Mouse (Mus musculus) 416B (cell line): ENCODE results near the gene 6330409D20Rik.

Experiments
- DNase-seq: peaks from one replicate; pipeline ENCODE4 v3.0.0; 2011; ENCODE audit warnings: low read depth

The 6330409D20Rik gene

DNA sequence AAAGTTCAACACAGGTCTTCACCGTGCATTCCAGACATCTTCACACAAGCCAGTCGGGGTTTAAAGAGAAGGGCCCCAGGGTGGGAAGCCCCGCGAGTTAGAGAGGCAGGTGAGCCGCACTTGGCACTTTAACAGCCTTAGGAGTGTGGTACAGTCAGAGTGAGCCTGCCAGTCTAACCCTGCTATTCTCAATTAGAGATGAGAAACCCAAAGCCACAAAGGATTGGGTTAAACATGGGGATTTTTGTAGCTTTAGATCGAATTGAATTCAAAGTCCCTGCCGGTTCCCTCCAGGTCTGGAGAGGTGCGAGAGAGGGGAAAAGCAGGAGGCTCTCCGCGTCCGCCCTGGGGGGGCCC is at the start of gene 6330409D20Rik:
Gene 6330409D20Rik, minus strand, starts transcription at position 101 of the 357 bp plus-strand sequence.
- no peak for DNase-seq

DNA sequence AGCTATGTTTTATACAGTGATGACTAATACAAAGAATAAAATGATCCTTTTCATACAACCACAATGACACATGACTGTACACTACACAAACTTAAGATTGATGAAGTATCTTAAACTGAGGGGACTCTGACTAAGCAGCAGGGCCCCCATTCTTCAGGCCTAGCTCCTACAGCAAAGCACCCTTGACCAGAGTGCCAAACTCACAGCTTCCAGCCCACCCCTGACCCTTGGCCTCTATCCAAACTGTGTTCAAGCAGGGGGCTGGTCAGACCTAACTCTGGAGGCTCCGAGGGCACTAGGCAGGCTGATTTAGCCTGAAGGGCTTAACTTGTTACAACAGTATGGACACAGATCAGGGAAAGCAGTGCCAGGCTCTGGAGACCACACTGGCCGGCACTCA is 47.8 kb upstream of the 6330409D20Rik start:
- DNase-seq, result no peak

- peak; percentile 61 for DNase-seq
Measured at GRCm38 (mm10) chr2:32787176-32787575, 46.4 kb upstream of the 6330409D20Rik start.

GRCm38 (mm10) chr2:32784048-32784681 is 43.3 kb upstream of the 6330409D20Rik start, which contains the start of gene Cfap157:
Cfap157 (minus strand) TSS chr2:32784428.
- DNase-seq, result no peak

- DNase-seq, result no peak
Measured at GRCm38 (mm10) chr2:32781710-32782109, 40.9 kb upstream of the 6330409D20Rik start.

GRCm38 (mm10) chr2:32779714-32780113 is 38.9 kb upstream of the 6330409D20Rik start:
- no peak for DNase-seq

GRCm38 (mm10) chr2:32779131-32779530 is 38.3 kb upstream of the 6330409D20Rik start:
- peak; percentile 50 for DNase-seq

DNA sequence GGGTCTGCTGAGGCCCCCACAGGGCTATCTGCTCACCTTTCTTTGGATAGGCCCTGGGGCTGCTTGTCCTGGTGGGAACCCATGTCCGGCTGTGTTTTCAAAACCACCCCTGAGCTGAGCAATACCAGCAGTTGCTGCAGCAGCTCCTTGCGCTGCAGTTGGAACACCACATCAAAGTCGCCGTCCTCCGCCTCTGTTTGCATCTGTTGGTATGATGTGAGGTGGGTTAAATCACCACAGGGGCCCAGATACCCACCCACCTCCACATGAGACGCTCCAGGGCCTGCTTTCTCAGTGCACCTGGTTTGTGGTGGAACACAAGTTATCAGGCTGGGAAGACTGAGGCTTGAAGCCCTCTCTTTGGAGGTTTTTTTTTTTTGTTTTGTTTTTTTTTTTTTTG is 37.3 kb upstream of the 6330409D20Rik start:
- no peak for DNase-seq

- no peak for DNase-seq
Measured at GRCm38 (mm10) chr2:32776192-32776591, 35.4 kb upstream of the 6330409D20Rik start.

DNA sequence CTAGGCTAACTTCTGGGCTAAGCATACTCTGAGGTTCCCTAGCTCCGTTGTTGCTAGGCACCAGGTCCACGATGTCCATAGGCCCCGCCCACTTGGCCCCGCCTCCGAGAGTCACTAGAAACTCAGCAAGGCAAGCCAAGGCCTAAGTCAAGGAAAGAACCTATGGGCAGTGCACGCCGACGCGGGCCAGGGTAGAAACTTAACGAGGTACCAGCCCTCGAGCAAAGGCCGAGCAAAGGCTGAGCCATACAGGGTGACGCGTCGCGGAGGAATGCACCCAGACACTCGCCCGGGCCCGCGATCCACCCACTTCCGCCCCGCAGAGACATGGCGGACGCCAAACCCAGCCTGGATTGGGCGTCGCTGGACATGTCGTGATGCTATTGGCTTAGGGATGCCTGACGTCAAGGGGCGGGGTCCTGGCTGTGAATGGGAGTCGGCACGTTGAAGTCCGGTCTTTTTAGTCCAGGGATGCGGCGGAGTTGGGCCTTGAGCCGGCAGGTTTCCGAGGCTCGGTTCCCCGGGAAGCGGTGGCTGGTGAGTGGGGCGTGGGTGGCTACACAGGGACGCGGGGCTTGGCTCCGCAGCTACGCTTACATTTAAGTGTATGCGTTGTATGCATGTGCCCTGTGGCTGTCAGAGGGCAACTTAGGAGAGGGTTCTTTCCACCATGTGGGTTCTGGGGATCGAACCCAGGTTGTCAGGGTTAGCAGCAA is 34.7 kb upstream of the 6330409D20Rik start, which contains the start of the genes Ttc16 and Ptrh1:
Gene Ttc16, minus strand, starts transcription at position 275 of the 716 bp plus-strand sequence.
Gene Ptrh1, plus strand, starts transcription at position 428 of the 716 bp plus-strand sequence.
- DNase-seq, result peak; percentile 98

GRCm38 (mm10) chr2:32772626-32773279 is 31.9 kb upstream of the 6330409D20Rik start:
- DNase-seq, result no peak

DNA sequence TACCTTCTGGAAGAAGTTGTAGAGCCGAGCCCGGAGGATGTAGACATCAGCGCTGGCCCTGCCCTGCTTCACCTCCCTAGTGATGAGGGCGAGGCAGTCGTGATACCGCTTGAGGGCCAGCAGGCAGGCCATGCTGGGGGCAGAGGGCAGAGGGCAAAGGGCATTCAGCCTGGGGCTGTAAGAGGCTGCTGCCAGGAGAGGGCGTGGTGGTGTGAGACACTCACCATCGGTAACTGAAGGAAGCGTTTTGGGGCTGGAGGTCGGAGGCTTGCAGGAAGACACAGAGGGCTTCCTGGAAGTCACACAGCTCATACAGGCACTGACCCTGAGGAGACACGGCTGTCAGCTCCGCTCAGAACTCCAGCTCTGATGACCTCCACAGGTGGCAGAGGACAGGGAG is 31.1 kb upstream of the 6330409D20Rik start:
- DNase-seq, result peak; percentile 37

GRCm38 (mm10) chr2:32769327-32770085 is 28.7 kb upstream of the 6330409D20Rik start:
- DNase-seq, result no peak

GRCm38 (mm10) chr2:32768661-32769285 is 28.0 kb upstream of the 6330409D20Rik start:
- DNase-seq, result no peak

DNA sequence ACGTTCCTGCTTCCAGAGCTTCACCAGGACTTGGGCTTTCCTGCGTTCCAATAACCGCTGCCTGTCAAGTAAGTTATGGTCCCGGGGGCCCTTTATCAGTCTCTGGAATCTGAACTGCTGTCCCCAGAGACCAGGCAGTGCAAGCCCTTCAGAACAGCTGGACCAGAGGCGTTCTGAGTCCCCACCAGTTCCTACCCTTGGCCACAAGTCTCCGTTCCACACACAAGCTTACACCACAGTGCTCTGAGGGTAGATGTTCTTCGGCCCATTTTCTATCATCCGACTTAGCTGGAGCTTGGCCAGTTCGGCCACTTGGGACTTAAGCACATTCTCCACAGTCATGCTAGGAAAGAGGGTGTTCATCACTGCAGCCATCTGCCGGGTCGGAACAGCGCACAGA is 26.4 kb upstream of the 6330409D20Rik start:
- no peak for DNase-seq

GRCm38 (mm10) chr2:32763353-32763752 is 22.5 kb upstream of the 6330409D20Rik start:
- DNase-seq, result peak; percentile 19

DNA sequence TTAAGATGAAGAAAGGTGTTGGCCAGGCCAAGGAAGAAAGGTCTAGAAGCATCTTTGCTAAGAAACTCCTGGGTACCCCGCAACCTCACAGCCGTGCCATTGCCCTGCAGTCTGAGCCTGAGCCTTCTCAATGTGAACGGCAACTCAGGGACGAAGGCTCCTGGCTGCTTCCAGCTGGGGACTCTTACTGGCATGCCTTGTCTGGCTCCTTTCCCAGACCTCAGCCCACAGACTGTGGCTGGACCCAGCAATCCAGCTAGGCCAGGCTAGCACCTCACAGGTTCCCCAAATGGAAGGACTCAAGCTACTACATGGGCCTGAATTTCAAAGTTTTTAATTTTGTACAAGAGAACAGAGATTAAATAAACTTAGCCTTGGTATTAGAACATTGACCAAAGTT is 21.0 kb upstream of the 6330409D20Rik start:
- DNase-seq, result no peak

DNA sequence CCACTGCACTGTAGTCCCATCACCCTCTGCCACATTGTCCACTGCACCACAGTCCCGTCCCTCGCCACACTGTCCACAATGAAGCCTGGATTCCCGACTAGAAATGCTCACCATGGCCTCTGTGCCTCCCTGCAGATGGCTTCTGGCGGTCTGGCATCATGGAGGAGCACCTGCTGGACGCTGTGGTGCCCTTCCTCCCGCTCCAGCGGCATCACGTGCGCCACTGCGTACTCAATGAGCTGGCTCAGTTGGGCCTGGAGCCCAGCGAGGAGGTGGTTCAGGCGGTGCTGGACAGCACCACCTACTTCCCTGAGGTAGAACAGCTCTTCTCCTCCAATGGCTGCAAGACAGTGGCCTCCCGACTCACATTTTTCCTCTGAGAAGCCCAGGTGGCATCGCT is 20.5 kb upstream of the 6330409D20Rik start:
- DNase-seq, result no peak

- DNase-seq, result no peak
Measured at GRCm38 (mm10) chr2:32759001-32759400, 18.2 kb upstream of the 6330409D20Rik start.

DNA sequence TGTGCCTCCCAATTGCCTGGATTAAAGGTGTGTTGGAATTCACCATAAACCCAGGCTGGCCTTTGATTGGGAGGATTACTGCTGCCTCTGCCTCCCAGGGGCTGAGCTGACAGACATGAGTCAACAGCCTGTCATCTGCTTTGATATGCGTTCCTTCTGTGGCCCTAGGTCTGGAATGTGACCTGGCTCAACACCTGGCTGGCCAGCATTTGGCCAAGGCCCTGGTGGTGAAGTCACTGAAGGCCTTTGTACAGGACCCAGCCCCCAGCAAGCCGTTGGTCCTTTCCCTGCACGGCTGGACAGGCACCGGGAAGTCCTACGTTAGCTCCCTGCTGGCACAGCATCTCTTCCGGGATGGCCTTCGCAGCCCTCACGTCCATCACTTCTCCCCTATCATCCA is 17.7 kb upstream of the 6330409D20Rik start:
- no peak for DNase-seq

- peak; percentile 98 for DNase-seq
Measured at GRCm38 (mm10) chr2:32757056-32757845, 16.4 kb upstream of the 6330409D20Rik start, which contains the start of gene Tor2a. Tor2a (plus strand) TSS chr2:32757234.
